Mouse (Mus musculus): ENCODE measurements at regions not wholly inside any gene's neighbourhood (a gene's known extent, or its start where the extent isn't known, plus 50 kb on each side); places are given as distances from the start of the nearest gene placed in this dataset.

DNA sequence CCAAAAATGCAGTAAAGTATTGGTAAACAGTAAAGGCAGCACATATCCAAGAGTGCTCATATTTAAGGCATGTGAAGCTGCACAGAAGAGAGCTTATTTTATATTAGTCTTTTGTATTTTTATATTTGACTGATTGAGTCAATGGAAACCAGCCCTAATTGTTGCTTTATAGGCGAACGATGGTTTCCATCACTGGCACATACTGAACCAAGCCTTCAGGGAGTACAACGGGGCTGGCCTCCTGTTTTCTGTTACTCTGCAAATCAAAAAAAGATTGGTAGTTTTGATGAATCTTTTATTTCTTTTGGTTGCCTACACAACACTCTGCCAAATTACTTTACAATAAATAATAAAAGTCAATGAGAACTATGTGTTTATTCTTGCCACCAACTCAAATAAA lies 189.7 kb upstream of the Rspo3 start:
- Histone ChIP-seq H3K36me3 (no peaks in the 10 kb centered on the region), H3K27me3 (ENCODE audit: insufficient read depth, poor library complexity, severe bottlenecking) (no peaks in the 10 kb centered on the region), H3K9me3 (no peaks in the 10 kb centered on the region), H3K4me3 (no peak overlapping the region), H3K4me1 (replicated peaks) (no peaks in the 10 kb centered on the region), H3K27ac (no peak overlapping the region)
- DNase-seq (ENCODE audit: low spot score): no peak
- 93% methylated on average over 3 of the region's 3 CpGs for WGBS

GRCm38 (mm10) chr10:29710967-29711366 lies 175.3 kb upstream of the Rspo3 start:
- H3K27me3 ChIP-seq (ENCODE audit: insufficient read depth, poor library complexity, severe bottlenecking): no peaks in the 10 kb centered on the region
- DNase-seq (ENCODE audit: low spot score): no peak
- 61% methylated on average over 1 of the region's 1 CpGs for WGBS
- no peak overlapping the region for H3K4me3 ChIP-seq
- H3K27ac ChIP-seq: no peak overlapping the region
- H3K36me3 ChIP-seq: no peaks in the 10 kb centered on the region
- H3K4me1 ChIP-seq (replicated peaks): no peaks in the 10 kb centered on the region
- H3K9me3 ChIP-seq: no peaks in the 10 kb centered on the region

- Histone ChIP-seq H3K9me3 (no peaks in the 10 kb centered on the region), H3K36me3 (no peaks in the 10 kb centered on the region), H3K27ac (no peak overlapping the region), H3K27me3 (ENCODE audit: insufficient read depth, poor library complexity, severe bottlenecking) (no peaks in the 10 kb centered on the region), H3K4me3 (no peak overlapping the region), H3K4me1 (replicated peaks) (no peaks in the 10 kb centered on the region)
- 69% methylated on average over 2 of the region's 2 CpGs for WGBS
- no peak for DNase-seq (ENCODE audit: low spot score)
Measured at GRCm38 (mm10) chr10:29708653-29709052, 173.0 kb upstream of the Rspo3 start.

DNA sequence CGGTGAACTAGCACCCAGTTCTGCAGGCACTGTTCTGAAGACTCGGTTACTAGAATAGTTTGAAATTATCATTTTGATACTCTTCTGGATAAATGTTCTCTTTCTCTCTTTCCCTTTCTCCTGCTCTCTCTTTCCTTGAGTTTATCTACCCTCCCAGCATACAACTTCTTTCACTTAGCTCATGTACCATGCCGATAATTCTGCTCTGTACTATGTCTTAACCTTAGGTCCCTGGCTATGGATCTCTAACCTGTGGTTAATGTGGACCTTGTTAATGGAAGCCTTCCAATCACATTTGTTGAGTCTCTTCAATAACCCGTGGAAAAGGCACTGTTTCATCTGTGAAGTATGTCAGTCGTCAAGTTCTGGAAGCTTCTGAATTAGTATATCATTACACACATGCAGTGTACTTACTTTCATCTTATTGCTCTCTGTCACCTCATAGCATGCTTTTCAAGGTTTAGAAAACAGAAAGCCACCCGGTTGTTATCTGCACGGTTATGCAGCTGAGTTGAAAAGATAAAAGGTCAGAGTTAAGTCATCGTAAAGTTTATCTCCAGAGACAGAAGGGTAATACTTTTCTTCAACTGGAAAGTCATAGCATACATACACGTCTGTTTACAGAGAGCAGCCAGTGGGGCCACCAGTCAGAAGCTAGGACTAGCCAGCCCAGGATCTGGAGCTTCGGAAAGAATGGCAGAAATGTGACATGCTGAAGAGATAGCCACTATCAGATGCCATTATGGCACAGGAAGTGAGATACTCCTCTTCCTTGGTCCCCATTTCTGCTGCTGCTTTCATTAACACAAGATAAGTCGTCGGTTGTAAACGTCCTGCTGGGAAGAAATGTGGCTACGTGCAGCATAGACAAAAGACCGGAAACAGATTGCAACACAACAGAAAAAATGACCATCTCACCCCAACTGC lies 157.6 kb upstream of the Rspo3 start:
- no peak overlapping the region for H3K4me3 ChIP-seq
- H3K4me1 ChIP-seq (replicated peaks): no peaks in the 10 kb centered on the region
- H3K9me3 ChIP-seq: no peaks in the 10 kb centered on the region
- H3K27me3 ChIP-seq (ENCODE audit: insufficient read depth, poor library complexity, severe bottlenecking): no peaks in the 10 kb centered on the region
- H3K27ac ChIP-seq: no peak overlapping the region
- no peaks in the 10 kb centered on the region for H3K36me3 ChIP-seq
- WGBS: 87% methylated on average over 15 of the region's 15 CpGs
- DNase-seq (ENCODE audit: low spot score): no peak

GRCm38 (mm10) chr10:29689529-29689928 lies 153.9 kb upstream of the Rspo3 start:
- H3K27me3 ChIP-seq (ENCODE audit: insufficient read depth, poor library complexity, severe bottlenecking): no peaks in the 10 kb centered on the region
- H3K9me3 ChIP-seq: no peaks in the 10 kb centered on the region
- no peak overlapping the region for H3K4me3 ChIP-seq
- H3K27ac ChIP-seq: no peak overlapping the region
- no peaks in the 10 kb centered on the region for H3K36me3 ChIP-seq
- no peak for DNase-seq (ENCODE audit: low spot score)
- 88% methylated on average over 3 of the region's 3 CpGs for WGBS
- H3K4me1 ChIP-seq (replicated peaks): no peaks in the 10 kb centered on the region

GRCm38 (mm10) chr10:29686982-29687381 lies 151.3 kb upstream of the Rspo3 start:
- H3K27me3 ChIP-seq (ENCODE audit: insufficient read depth, poor library complexity, severe bottlenecking): no peaks in the 10 kb centered on the region
- H3K4me3 ChIP-seq: no peak overlapping the region
- no peaks in the 10 kb centered on the region for H3K4me1 ChIP-seq (replicated peaks)
- DNase-seq (ENCODE audit: low spot score): no peak
- no peaks in the 10 kb centered on the region for H3K36me3 ChIP-seq
- no peak overlapping the region for H3K27ac ChIP-seq
- WGBS: 69% methylated on average over 5 of the region's 5 CpGs
- no peaks in the 10 kb centered on the region for H3K9me3 ChIP-seq

- Histone ChIP-seq H3K4me1 (replicated peaks) (no peaks in the 10 kb centered on the region), H3K27ac (no peak overlapping the region), H3K9me3 (no peaks in the 10 kb centered on the region), H3K36me3 (no peaks in the 10 kb centered on the region), H3K4me3 (no peak overlapping the region), H3K27me3 (ENCODE audit: insufficient read depth, poor library complexity, severe bottlenecking) (no peaks in the 10 kb centered on the region)
- 61% methylated on average over 3 of the region's 3 CpGs for WGBS
- no peak for DNase-seq (ENCODE audit: low spot score)
Measured at GRCm38 (mm10) chr10:29674377-29674776, 138.7 kb upstream of the Rspo3 start.

DNA sequence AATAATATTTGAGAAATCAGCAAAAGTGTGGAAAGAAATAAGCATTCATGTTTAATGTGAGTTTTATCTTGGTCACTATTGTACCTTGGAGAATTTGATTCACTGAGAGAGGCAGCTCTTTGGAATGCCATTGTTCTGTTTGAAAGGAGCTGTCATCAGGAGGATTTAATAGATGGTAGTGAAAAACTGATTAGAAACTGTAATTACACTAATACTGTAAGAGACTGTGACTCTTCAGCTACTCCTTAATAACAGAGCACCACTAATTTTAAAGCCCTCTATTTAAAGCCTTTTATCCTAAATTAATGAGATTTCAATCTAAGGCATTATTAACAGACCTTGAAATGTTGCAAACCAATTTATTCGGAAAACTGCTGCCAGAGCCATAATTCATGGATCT lies 126.1 kb upstream of the Rspo3 start:
- Histone ChIP-seq H3K4me3 (no peak overlapping the region), H3K4me1 (replicated peaks) (no peaks in the 10 kb centered on the region), H3K27me3 (ENCODE audit: insufficient read depth, poor library complexity, severe bottlenecking) (no peaks in the 10 kb centered on the region), H3K36me3 (no peaks in the 10 kb centered on the region), H3K9me3 (no peaks in the 10 kb centered on the region), H3K27ac (no peak overlapping the region)
- DNase-seq (ENCODE audit: low spot score): no peak
- 91% methylated on average over 1 of the region's 1 CpGs for WGBS

- H3K27me3 ChIP-seq (ENCODE audit: insufficient read depth, poor library complexity, severe bottlenecking): no peaks in the 10 kb centered on the region
- no peak overlapping the region for H3K4me3 ChIP-seq
- H3K36me3 ChIP-seq: no peaks in the 10 kb centered on the region
- no peaks in the 10 kb centered on the region for H3K4me1 ChIP-seq (replicated peaks)
- 72% methylated on average over 1 of the region's 1 CpGs for WGBS
- no peaks in the 10 kb centered on the region for H3K9me3 ChIP-seq
- H3K27ac ChIP-seq: no peak overlapping the region
- no peak for DNase-seq (ENCODE audit: low spot score)
Measured at GRCm38 (mm10) chr10:29640249-29640648, 104.6 kb upstream of the Rspo3 start.

DNA sequence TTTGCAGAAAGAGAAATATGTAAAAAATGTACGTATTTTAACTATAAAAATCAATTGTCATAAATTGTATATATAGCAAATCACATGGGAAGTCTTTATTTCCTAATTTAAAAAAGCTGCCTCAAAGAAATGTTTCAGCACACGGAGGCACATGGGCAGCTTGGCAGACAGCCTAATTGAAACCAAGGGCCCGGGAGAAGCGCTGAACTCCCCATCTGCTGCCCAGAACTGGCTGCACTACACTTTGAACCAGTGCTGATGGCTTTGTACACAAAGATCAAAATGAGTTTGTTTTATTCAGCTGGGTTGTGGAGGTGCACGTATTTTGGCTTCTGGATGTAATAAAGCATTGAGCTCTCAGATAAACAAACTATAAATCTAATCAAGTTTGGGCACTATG lies 100.2 kb upstream of the Rspo3 start:
- WGBS: 69% methylated on average over 5 of the region's 5 CpGs
- Histone ChIP-seq H3K27ac (no peak overlapping the region), H3K4me1 (replicated peaks) (no peaks in the 10 kb centered on the region), H3K4me3 (no peak overlapping the region), H3K36me3 (no peaks in the 10 kb centered on the region), H3K9me3 (no peaks in the 10 kb centered on the region), H3K27me3 (ENCODE audit: insufficient read depth, poor library complexity, severe bottlenecking) (no peaks in the 10 kb centered on the region)
- DNase-seq (ENCODE audit: low spot score): no peak

DNA sequence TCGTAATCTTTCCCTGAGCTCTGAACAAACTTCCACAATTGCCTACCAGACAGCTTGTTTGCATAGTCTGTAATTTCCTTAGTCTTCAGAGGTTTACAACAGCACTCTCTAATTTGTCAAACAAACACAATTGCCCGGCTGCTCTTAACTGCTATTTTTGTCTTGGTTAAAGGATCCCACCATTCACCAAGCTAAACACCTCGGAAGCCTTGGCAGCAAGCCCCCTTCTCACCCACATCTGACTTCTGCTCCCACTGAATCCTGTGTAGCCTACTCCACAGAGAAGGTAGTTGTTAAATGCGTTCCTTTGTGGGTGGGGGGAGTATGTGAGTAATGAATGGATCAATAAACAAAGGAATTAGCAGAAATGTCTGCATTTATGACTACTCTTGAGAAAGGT lies 59.8 kb upstream of the Rspo3 start:
- 65% methylated on average over 4 of the region's 4 CpGs for WGBS
- Histone ChIP-seq H3K36me3 (no peaks in the 10 kb centered on the region), H3K27ac (no peak overlapping the region), H3K4me1 (replicated peaks) (no peaks in the 10 kb centered on the region), H3K9me3 (no peaks in the 10 kb centered on the region), H3K27me3 (ENCODE audit: insufficient read depth, poor library complexity, severe bottlenecking) (no peaks in the 10 kb centered on the region), H3K4me3 (no peak overlapping the region)
- DNase-seq (ENCODE audit: low spot score): no peak

DNA sequence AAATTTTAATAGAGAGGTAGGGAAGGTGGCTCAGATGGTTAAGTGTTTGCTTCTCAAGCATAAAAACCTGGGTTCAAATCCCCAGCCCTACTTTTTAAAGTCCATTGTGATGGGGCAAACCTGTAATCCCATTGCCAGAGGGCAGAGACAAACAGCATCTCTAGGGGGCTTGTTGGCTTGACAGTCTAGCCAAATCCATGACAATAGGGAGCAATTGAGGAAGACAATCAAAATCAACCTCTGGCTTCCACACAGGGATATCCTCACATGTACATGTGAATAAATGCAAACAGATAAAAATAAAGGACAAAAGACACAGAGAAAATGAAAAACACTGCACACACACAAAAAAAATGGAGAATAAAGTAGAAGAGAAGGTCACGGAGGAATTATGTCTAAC lies 59.3 kb upstream of the Rspo3 start:
- Histone ChIP-seq H3K9me3 (no peaks in the 10 kb centered on the region), H3K27me3 (ENCODE audit: insufficient read depth, poor library complexity, severe bottlenecking) (no peaks in the 10 kb centered on the region), H3K36me3 (no peaks in the 10 kb centered on the region), H3K4me1 (replicated peaks) (no peaks in the 10 kb centered on the region), H3K27ac (no peak overlapping the region), H3K4me3 (no peak overlapping the region)
- no peak for DNase-seq (ENCODE audit: low spot score)
- 58% methylated on average over 1 of the region's 1 CpGs for WGBS

DNA sequence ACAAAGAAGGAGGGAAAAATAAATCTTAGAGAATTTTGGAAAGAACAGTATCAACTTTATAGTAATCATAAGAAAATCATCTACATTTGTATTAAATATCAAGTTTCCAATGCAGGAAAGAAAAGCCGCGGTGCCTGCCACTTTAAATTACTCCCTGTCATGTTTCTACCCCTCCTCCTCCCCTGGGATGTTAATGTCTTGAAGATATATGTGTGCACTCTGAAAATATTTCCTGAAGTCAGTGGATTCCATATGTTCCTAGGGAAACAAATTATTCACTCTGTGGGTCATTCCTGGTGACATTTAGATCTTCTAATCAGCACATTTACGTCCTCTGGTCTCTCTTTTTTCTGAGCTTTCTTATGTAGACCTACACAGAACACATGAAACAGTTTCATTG lies 57.2 kb upstream of the Rspo3 start:
- Histone ChIP-seq H3K36me3 (no peaks in the 10 kb centered on the region), H3K4me1 (replicated peaks) (no peaks in the 10 kb centered on the region), H3K4me3 (no peak overlapping the region), H3K27me3 (ENCODE audit: insufficient read depth, poor library complexity, severe bottlenecking) (no peaks in the 10 kb centered on the region), H3K9me3 (no peaks in the 10 kb centered on the region), H3K27ac (no peak overlapping the region)
- 61% methylated on average over 3 of the region's 3 CpGs for WGBS
- DNase-seq (ENCODE audit: low spot score): no peak

- Histone ChIP-seq H3K4me1 (replicated peaks) (no peaks in the 10 kb centered on the region), H3K4me3 (no peak overlapping the region), H3K27ac (no peak overlapping the region), H3K9me3 (no peaks in the 10 kb centered on the region), H3K36me3 (no peaks in the 10 kb centered on the region), H3K27me3 (ENCODE audit: insufficient read depth, poor library complexity, severe bottlenecking) (no peaks in the 10 kb centered on the region)
- DNase-seq (ENCODE audit: low spot score): no peak
Measured at GRCm38 (mm10) chr10:29590187-29590586, 54.5 kb upstream of the Rspo3 start.
